Mouse (Mus musculus) G1E (cell line): ENCODE results near the gene Scarf1.

Source experiments
- CTCF ChIP-seq: IDR thresholded peaks from 2 replicates; pipeline ENCODE4 v1.5.1; 2012; ENCODE audit warnings: low read depth, low read length, inconsistent platforms, mixed read lengths
- GATA1 ChIP-seq: IDR thresholded peaks from 2 replicates; pipeline ENCODE4 v1.6.1; 2012; ENCODE audit warnings: borderline replicate concordance, low read length, inconsistent platforms, mixed read lengths
- GATA2 ChIP-seq: IDR thresholded peaks from 2 replicates; pipeline ENCODE4 v1.6.1; 2012; ENCODE audit warnings: low read depth, low read length, inconsistent platforms, borderline replicate concordance
- POLR2AphosphoS5 ChIP-seq: IDR thresholded peaks from 2 replicates; pipeline ENCODE4 v1.6.1; 2012; ENCODE audit warnings: low read depth, low read length, inconsistent platforms; ENCODE audit not compliant: insufficient replicate concordance
- TAL1 ChIP-seq: conservative IDR thresholded peaks from 2 replicates; pipeline ENCODE4 v1.6.1; 2012; ENCODE audit warnings: low read depth, low read length, inconsistent platforms, mixed read lengths

DNA sequence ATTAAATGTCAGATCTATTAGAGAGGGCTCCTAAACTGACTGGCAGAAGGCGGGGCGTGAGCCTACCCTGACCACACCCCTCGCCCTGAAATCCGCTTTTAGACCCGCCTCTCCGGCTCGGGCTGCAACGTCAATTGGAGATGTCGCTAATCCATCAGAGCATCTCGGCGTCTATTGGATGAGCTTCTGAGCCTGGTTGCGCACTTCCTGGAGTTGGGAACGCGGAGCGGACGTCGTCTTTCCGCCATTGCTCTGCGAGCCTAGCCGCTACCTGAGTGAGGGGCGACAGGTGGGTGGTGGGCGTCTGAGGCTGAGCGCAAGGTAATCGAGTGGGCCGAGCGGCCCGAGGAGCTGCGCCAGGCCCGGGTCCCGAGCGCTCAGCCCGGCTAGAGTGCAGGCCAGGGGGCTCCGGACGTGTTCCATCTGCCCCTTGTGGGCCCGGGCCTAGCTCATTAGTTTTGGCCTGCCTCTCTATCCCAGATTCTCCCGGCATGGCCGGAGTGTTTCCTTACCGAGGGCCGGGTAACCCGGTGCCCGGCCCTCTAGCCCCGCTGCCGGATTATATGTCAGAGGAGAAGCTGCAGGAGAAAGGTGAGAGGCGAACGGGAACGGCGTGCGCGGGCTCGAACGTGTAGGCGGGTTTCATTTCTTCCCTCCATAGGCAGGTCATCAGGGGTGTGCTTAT is 26.6 kb upstream of the Scarf1 start, which contains the start of gene Prpf8:
- TF ChIP-seq CTCF: no peak
- no peak for TF ChIP-seq TAL1
- TF ChIP-seq GATA1: no peak
- TF ChIP-seq POLR2AphosphoS5: no peak
- TF ChIP-seq GATA2: no peak
